Mouse (Mus musculus) cerebellum, adult 2 months (tissue): Measurements from ENCODE around the gene Myof.

ENCODE experiments used
- CTCF ChIP-seq: fragments of 200-500 bp; IDR thresholded peaks from 2 replicates; pipeline ENCODE4 v1.5.1; 2011; ENCODE audit warnings: low read depth, mild to moderate bottlenecking, control low read depth, low read length, moderate library complexity, borderline replicate concordance; ENCODE audit not compliant: insufficient read depth
- POLR2A ChIP-seq: fragments of 200-500 bp; IDR thresholded peaks from 2 replicates; pipeline ENCODE4 v1.6.1; 2011; ENCODE audit warnings: low read length, control low read depth, borderline replicate concordance; ENCODE audit not compliant: insufficient read depth

DNA sequence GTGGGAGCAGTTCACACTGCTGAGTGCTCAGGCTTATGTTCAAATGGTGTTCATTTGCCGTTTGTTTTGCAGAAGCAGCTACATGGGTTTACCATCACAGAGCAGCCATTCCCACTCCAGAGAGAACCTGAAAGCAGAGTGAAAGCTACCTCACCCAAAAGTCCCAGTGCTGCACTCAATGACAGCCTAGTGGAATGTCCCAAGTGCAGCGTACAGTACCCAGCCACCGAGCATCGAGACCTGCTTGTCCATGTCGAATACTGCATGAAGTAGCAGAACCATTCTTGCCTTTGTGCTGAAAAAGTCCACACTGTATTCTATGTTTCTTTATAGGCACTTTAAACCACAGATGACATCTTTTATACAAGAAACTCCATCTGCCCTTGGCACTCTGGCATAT is 29.8 kb upstream of the Myof start:
- TF ChIP-seq CTCF (no peak), POLR2A (no peak)
